Mouse (Mus musculus) heart, postnatal 14 days (tissue): ENCODE results near the gene Rnf103. TPM values are rescaled to one million over a fixed set of nuclear protein-coding genes. Genes with fewer than 3 reads are reported as not detected.
"Not testable (repeated sequence)": the region's sequence is repeated elsewhere in the genome, so short reads cannot be mapped to it uniquely, and the experiment has no call there.

Source experiments
- DNase-seq, 2 experiments: peaks; one replicate each; pipeline ENCODE4 v3.0.0; 2021 to 2022
- intact Hi-C: fragments of 180-260 bp; cut with DNase I; formaldehyde crosslinking; loops from one replicate; pipeline ENCODE4 v1.15.1; 2025
- long read RNA-seq, 2 experiments: library from polyadenylated mRNA; stranded (forward); transcript quantifications; one replicate each; pipeline ENCODE4 v2.0.0; 2021
- total RNA-seq, 2 experiments: library from RNA; stranded (reverse); gene quantifications; 2 replicates each; pipeline ENCODE4 v1.2.3; 2021

Gene Rnf103
- 10 to 100 TPM; 24.4 to 28.0 TPM for total RNA-seq
- long read RNA-seq, experiment 1, transcript Rnf103-201 (4 exons, 3,264 nt): major isoform, 31 of 34 reads
- long read RNA-seq, experiment 1, partial matches to known transcripts: 2 of 34 reads
- long read RNA-seq, experiment 1, other reads (novel, unspliced or antisense): 1 of 34 reads
- long read RNA-seq, experiment 2, transcript Rnf103-201 (4 exons, 3,264 nt): major isoform, 35 of 36 reads
- long read RNA-seq, experiment 2, partial matches to known transcripts: 0 of 36 reads
- long read RNA-seq, experiment 2, other reads (novel, unspliced or antisense): 1 of 36 reads

DNA sequence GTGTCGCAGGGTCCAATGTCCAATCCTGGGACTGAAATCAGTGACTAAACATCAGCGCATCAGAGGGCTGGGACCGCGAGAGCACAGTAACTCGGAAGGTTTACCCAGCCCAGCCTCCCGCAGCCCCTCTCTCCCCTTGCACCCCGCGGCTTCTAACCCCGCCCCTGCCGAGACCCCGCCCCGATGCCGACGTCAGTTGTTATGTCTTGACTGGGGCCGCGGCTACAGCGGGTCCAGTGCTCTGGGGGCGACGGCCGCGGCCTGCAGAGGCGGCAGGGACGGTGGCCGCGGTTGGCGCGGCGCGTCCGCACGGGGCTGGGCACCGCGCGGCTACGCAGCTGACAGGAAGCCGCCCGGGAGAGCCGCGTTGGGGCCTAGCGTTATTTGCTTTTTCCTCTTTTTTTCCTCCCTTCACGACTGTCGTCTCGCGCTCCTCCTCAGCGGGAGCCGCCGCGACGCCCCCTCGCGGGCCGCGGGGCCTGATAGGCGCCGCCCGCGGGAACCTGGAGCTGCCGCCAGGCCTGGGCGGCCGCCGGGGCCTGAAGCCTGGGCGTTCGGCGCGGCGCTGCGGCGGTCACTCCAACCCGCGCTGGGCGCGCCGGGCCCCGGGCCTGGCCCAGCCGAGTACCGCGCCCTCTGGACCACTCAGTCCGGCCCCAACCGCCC lies at the start of gene Rnf103:
TSS of gene Rnf103 (plus strand) at position 220 of the 666 bp plus-strand sequence.
- peak; percentile 94 for DNase-seq
- intact Hi-C loops: loop anchor here (2.0 to 5.0 kb wide), 4 partner anchors 49 to 308 kb away; partner anchors contain the start of genes Chmp3, Krcc1 and Rmnd5a

- no peak for DNase-seq
- intact Hi-C loops: loop anchor here (10.0 kb wide), 1 partner anchor 190 kb away; the partner anchor contains the start of gene Kdm3a
These were observed 48.9 kb upstream of the Rnf103 start for GRCm38 (mm10) chr6:71444756-71445155.

- no peak for DNase-seq
- intact Hi-C loops: loop anchor here (10.0 kb wide), 1 partner anchor 189 kb away; the partner anchor contains the start of gene Kdm3a
These were observed 48.1 kb upstream of the Rnf103 start for GRCm38 (mm10) chr6:71445560-71445959.

- no peak for DNase-seq
- intact Hi-C loops: no loop called here
These were observed 40.9 kb upstream of the Rnf103 start for GRCm38 (mm10) chr6:71452792-71453191.

- intact Hi-C loops, DNase-seq: not testable (repeated sequence)
These were observed 39.5 kb upstream of the Rnf103 start for GRCm38 (mm10) chr6:71453983-71454739.

DNA sequence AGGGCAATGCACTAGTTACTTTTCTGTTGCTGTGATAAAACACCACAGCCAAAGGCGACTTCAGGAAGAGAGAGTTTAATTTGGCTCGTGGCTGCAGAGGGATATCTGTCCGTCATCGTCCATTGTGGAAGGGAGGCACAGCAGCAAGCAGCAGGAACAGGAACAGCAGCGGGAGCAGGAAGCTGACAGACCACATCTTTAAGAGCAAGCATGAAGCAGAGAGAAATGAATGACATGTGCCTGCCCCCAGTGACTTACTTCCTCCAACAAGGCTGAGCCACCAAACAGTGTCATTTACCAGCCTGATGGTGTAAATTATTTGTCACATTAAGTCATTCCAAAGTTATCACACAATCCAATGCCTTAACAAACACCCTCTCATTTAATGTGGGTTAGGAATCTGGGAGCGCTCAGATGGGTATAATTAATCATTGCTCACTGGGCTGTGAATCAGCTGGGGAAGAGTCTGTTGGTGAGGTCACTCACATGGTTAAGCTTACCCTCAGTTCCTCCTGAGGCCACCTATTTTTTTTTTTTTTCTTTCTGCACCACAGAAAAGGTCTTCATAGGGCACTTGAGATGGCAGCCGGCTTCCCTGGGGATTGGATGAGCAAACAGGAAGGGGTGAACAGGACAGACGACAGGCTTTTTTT lies 35.6 kb upstream of the Rnf103 start:
- DNase-seq: no peak
- intact Hi-C loops: no loop called here

DNA sequence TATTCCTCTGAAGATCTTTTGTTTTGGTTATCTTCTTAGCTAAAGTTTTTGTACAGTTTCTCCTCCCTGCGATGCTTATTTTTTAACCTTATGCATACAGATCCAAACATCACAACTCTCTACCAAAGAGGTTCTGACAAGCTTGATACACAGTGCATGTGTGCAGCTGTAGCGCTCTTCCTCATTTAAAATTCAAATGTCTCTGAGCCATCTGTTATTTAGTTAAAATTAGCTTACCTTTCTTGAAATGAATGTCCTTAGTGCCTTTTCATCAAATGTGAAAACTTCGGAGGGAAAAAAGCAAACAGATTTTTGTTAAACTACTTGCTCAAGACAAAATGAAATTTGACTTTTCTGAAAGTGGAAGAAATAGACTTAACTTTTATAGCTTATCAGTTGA lies 28.5 kb upstream of the Rnf103 start:
- DNase-seq: no peak
- intact Hi-C loops: no loop called here

- intact Hi-C loops: no loop called here
- no peak for DNase-seq
These were observed 25.9 kb upstream of the Rnf103 start for GRCm38 (mm10) chr6:71467766-71468165.

- DNase-seq: no peak
- intact Hi-C loops: no loop called here
These were observed 24.4 kb upstream of the Rnf103 start for GRCm38 (mm10) chr6:71469291-71469690.

GRCm38 (mm10) chr6:71471830-71472520 lies 21.7 kb upstream of the Rnf103 start:
- intact Hi-C loops: no loop called here
- DNase-seq: no peak

GRCm38 (mm10) chr6:71472786-71473185 lies 20.9 kb upstream of the Rnf103 start:
- no peak for DNase-seq
- intact Hi-C loops: no loop called here

GRCm38 (mm10) chr6:71475604-71476003 lies 18.1 kb upstream of the Rnf103 start:
- no peak for DNase-seq
- intact Hi-C loops: no loop called here

DNA sequence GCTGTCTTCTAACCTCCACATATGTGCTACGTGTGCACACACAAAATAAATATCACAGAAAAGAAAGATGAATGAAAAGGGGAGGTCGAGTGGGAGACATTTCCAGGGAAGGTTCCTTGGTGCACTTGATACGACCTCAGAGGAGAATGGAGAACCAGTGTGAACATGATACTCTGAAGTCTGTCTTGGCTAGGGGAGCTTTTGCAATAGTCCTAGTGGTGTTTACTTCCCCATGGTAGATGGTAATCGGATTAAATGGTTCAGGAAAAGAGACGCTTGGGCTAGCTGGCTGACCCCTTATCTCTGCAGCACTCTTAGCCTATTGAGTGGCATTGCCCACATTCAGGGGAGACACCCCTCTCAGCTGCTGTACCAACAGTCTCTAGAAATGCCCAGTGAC lies 16.9 kb upstream of the Rnf103 start:
- DNase-seq: no peak
- intact Hi-C loops: no loop called here

GRCm38 (mm10) chr6:71478816-71479568 lies 14.7 kb upstream of the Rnf103 start:
- intact Hi-C loops, DNase-seq: not testable (repeated sequence)

DNA sequence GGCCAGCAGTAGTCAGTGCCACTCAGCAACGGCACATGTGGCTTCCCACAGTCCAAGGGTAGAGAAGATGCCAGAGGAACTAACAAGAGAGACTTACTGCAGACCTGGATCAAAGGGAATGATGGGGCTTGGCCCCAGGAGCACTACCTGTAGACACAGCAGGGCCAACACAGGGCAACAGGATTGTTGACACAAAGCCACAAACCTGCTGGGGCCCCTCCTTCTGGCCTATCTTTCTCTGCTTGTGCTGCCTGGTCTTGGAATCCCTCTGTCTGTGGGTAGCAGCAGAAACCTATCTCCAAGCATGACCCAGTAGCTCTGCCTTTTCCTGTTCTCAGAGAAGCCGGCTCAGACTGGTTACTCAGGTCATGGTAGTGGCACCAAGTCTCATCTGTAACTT lies 14.1 kb upstream of the Rnf103 start:
- DNase-seq, intact Hi-C loops: not testable (repeated sequence)

DNA sequence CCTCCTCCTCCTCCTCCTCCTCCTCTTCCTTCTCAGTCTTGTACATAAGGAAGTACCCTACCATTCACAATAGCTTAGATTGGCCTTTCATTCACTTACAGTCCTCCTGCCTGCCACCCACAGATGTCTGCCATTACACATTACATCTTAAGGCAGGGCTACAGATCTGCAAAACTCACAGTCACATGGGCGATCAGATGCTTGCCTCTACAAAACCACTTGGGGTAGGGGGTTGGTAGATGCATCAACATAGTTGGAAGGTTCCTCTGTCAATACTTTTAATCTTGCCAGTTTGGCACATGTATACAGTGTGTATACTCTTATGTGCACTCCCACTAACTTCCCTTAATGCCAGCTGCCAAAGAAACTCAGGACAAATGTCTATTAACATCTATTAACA lies 13.6 kb upstream of the Rnf103 start:
- intact Hi-C loops: no loop called here
- no peak for DNase-seq

- intact Hi-C loops: no loop called here
- DNase-seq: no peak
These were observed 12.6 kb upstream of the Rnf103 start for GRCm38 (mm10) chr6:71481136-71481535.

GRCm38 (mm10) chr6:71485246-71485645 lies 8.4 kb upstream of the Rnf103 start:
- no peak for DNase-seq
- intact Hi-C loops: no loop called here

DNA sequence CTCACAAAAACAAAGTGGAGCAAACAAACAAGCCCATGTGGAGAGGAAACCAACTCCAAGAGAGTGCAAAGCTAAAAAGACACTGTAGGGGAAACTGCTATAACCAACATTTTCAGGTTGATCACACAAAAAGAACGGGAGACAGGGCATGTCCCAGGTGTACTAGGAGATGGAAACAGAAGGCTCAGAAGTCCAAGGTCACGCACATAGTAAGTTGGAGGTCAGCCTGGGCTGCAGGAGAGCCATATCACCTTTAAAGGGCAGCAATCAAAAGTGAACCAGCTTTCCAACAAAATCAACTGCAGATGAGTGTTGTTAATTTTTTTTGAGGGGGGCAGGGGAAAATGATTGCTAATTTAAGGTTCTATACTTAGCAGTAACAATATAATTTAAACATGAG lies 7.5 kb upstream of the Rnf103 start:
- intact Hi-C loops: no loop called here
- DNase-seq: no peak
